Comparison of ENCODE assay signal across 1 mouse cellular context in the genomic region with DNA sequence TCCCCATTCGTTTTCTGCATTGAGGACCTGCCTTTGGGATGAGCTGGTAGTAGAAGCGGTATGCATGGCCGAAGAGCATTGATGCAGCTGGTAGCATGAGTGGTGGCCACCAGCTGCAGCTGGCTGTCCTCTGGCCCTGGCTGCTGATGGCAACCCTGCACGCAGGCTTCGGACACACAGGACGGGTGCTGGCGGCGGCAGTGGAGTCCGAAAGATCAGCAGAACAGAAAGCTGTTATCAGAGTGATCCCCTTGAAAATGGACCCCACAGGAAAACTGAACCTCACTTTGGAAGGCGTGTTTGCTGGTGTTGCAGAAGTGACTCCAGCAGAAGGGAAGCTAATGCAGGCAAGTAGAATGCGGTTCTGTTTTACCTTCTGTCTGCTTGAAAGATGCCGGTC.
TF ChIP-seq lines count a peak whose summit lies in the region.

No protein-coding gene starts in this region.

TF ChIP-seq in CH12.LX, 34 proteins besides CTCF, POLR2A, EP300 and RAD21 (continued from another document):
- peak; percentile 38; the same call in 1 of the 2 replicates for TF ChIP-seq TCF12 (IDR thresholded peaks at IDR 0.05; ENCODE audit: low read depth, low read length)
- no peak for TF ChIP-seq RCOR1 (conservative IDR thresholded peaks at IDR 0.05; ENCODE audit: low read depth, low read length)
- TF ChIP-seq NELFE (IDR thresholded peaks at IDR 0.05; ENCODE audit: low read depth, low read length), result no peak
- no peak for TF ChIP-seq ELF1 (IDR thresholded peaks at IDR 0.05; ENCODE audit: low read depth, low read length)
- no peak for TF ChIP-seq ZNF384 (IDR thresholded peaks at IDR 0.05; ENCODE audit: low read depth, low read length)
